Mouse (Mus musculus) thymus, postnatal 4 days (tissue): ENCODE results near the gene Zdhhc5.
"Not testable (repeated sequence)": the region's sequence is repeated elsewhere in the genome, so short reads cannot be mapped to it uniquely, and the experiment has no call there.

ENCODE experiments used
- DNase-seq: peaks from one replicate; pipeline ENCODE4 v3.0.0; 2021

Zdhhc5 gene

GRCm38 (mm10) chr2:84690050-84690449 is 24.9 kb downstream of the Zdhhc5 start:
- DNase-seq = no peak

GRCm38 (mm10) chr2:84688080-84688844 is 26.7 kb downstream of the Zdhhc5 start:
- no peak for DNase-seq

- no peak for DNase-seq
Observed at GRCm38 (mm10) chr2:84682605-84683183, 32.3 kb downstream of the Zdhhc5 start.

GRCm38 (mm10) chr2:84679016-84679415 is 36.0 kb downstream of the Zdhhc5 start, which contains the start of gene Tmx2:
Tmx2 (minus strand) TSS chr2:84679140.
- DNase-seq = peak; percentile 25

GRCm38 (mm10) chr2:84677968-84678880 is 36.8 kb downstream of the Zdhhc5 start, which contains the start of the genes Gm28635 and Med19:
Gm28635 (minus strand) TSS chr2:84678041.
Med19 (plus strand) TSS chr2:84678402.
- peak; percentile 84 for DNase-seq

- no peak for DNase-seq
Observed at GRCm38 (mm10) chr2:84677270-84677967, 37.6 kb downstream of the Zdhhc5 start.

- not testable (repeated sequence) for DNase-seq
Observed at GRCm38 (mm10) chr2:84671535-84671934, 43.4 kb downstream of the Zdhhc5 start.

- DNase-seq = peak; percentile 87
Observed at GRCm38 (mm10) chr2:84670569-84670933, 44.4 kb downstream of the Zdhhc5 start, which contains the start of gene Selenoh. Selenoh (minus strand) TSS chr2:84670770.

GRCm38 (mm10) chr2:84669828-84670568 is 45.0 kb downstream of the Zdhhc5 start:
- DNase-seq = no peak

GRCm38 (mm10) chr2:84666081-84666480 is 48.9 kb downstream of the Zdhhc5 start:
- DNase-seq = no peak

- peak; percentile 80 for DNase-seq
Observed at GRCm38 (mm10) chr2:84662866-84663265, 52.1 kb downstream of the Zdhhc5 start.

- DNase-seq = peak; percentile 46
Observed at GRCm38 (mm10) chr2:84660253-84660652, 54.7 kb downstream of the Zdhhc5 start.

GRCm38 (mm10) chr2:84658806-84659205 is 56.2 kb downstream of the Zdhhc5 start, which contains the start of gene Btbd18:
Btbd18 (plus strand) TSS chr2:84659079.
- DNase-seq = no peak

GRCm38 (mm10) chr2:84655864-84656263 is 59.1 kb downstream of the Zdhhc5 start:
- no peak for DNase-seq

- no peak for DNase-seq
Observed at GRCm38 (mm10) chr2:84653354-84653753, 61.6 kb downstream of the Zdhhc5 start.

- DNase-seq = no peak
Observed at GRCm38 (mm10) chr2:84650464-84651195, 64.3 kb downstream of the Zdhhc5 start, which contains the start of gene Ctnnd1. Ctnnd1 (minus strand) TSS chr2:84650765.

- DNase-seq = peak; percentile 17
Observed at GRCm38 (mm10) chr2:84649674-84650073, 65.3 kb downstream of the Zdhhc5 start.

GRCm38 (mm10) chr2:84648369-84648768 is 66.6 kb downstream of the Zdhhc5 start:
- no peak for DNase-seq

- DNase-seq = no peak
Observed at GRCm38 (mm10) chr2:84647051-84647568, 67.9 kb downstream of the Zdhhc5 start.

- DNase-seq = no peak
Observed at GRCm38 (mm10) chr2:84646138-84646537, 68.8 kb downstream of the Zdhhc5 start.

- DNase-seq = no peak
Observed at GRCm38 (mm10) chr2:84640833-84641232, 74.1 kb downstream of the Zdhhc5 start.
